In genomic region chr11:86961510-86962303, GRCm38 (mm10) we compare ENCODE assay signal across 8 mouse cellular contexts. TPM values are rescaled to one million over a fixed set of nuclear protein-coding genes. Genes with fewer than 3 reads are reported as not detected.
DNase-seq lines count a peak whose midpoint lies in the region; ATAC-seq lines count a peak whose summit lies in the region.

No protein-coding gene starts in this region.

- H3K9me3 ChIP-seq in heart, embryonic 11.5 days (replicated peaks; ENCODE audit: control insufficient read depth, low read length), result no peaks in the 10 kb centered on the region
- H3K9me3 ChIP-seq in midbrain, embryonic 11.5 days (ENCODE audit: control insufficient read depth, low read length), result no peaks in the 10 kb centered on the region

- peaks cover 86% of the 10 kb centered on the region for H3K4me1 ChIP-seq in heart, embryonic 11.5 days (ENCODE audit: control insufficient read depth, insufficient read depth, low read length)
- H3K4me1 ChIP-seq in midbrain, embryonic 11.5 days (ENCODE audit: control insufficient read depth, insufficient read depth, low read length), result no peaks in the 10 kb centered on the region; the same call in 1 of the 2 replicates

- peak; percentile 50 for DNase-seq in 416B (ENCODE audit: low read depth)
- peak; percentile 82 to 87 for DNase-seq in adrenal gland, postnatal 36 days
- peak; percentile 86 for DNase-seq in kidney, postnatal 14 days
- DNase-seq in layer of hippocampus, adult 11-12 months (ENCODE audit: low spot score), result no peak
- no peak for DNase-seq in layer of hippocampus, adult 9-10 months (ENCODE audit: low spot score)
- no peak for DNase-seq in midbrain, embryonic 11.5 days (ENCODE audit: low spot score, missing footprints)

- no peak for ATAC-seq in heart, embryonic 11.5 days (replicated peaks; ENCODE audit: insufficient number of reproducible peaks, low FRiP score, low TSS enrichment)
- ATAC-seq in megakaryocyte progenitor cell, adult 5-6 weeks (replicated peaks; ENCODE audit: poor library complexity), result peak; percentile 46; the same call in 1 of the 2 replicates
- ATAC-seq in midbrain, embryonic 11.5 days (ENCODE audit: low FRiP score), result no peak

- H3K36me3 ChIP-seq in heart, embryonic 11.5 days (ENCODE audit: control insufficient read depth, insufficient read depth, low read length), result no peaks in the 10 kb centered on the region
- H3K36me3 ChIP-seq in midbrain, embryonic 11.5 days (ENCODE audit: control insufficient read depth, insufficient read depth, low read length), result no peaks in the 10 kb centered on the region

- peak overlapping the region; percentile 44 for H3K4me2 ChIP-seq in heart, embryonic 11.5 days
- no peak overlapping the region for H3K4me2 ChIP-seq in midbrain, embryonic 11.5 days

- H3K4me3 ChIP-seq in heart, embryonic 11.5 days (ENCODE audit: low read depth, low read length), result no peak overlapping the region
- no peak overlapping the region for H3K4me3 ChIP-seq in midbrain, embryonic 11.5 days (ENCODE audit: low read depth, low read length)

- H3K27me3 ChIP-seq in heart, embryonic 11.5 days (ENCODE audit: control insufficient read depth, insufficient read depth, low read length), result no peaks in the 10 kb centered on the region
- no peaks in the 10 kb centered on the region for H3K27me3 ChIP-seq in midbrain, embryonic 11.5 days (ENCODE audit: control insufficient read depth, insufficient read depth, low read length)

- 50% methylated on average over 11 of the region's 11 CpGs for WGBS in heart, embryonic 11.5 days (ENCODE audit: insufficient replicate concordance)
- 76% methylated on average over 11 of the region's 11 CpGs for WGBS in midbrain, embryonic 11.5 days

- 0 out of 2 replicates have a peak overlapping the region, but pooled peaks have one; percentile 2 for H3K9ac ChIP-seq in heart, embryonic 11.5 days (ENCODE audit: low read depth, low read length)
- no peak overlapping the region for H3K9ac ChIP-seq in midbrain, embryonic 11.5 days (ENCODE audit: low read length)

- peak overlapping the region; percentile 89 for H3K27ac ChIP-seq in heart, embryonic 11.5 days (ENCODE audit: low read depth, low read length)
- H3K27ac ChIP-seq in midbrain, embryonic 11.5 days (ENCODE audit: low read depth, low read length), result no peak overlapping the region

RNA-seq across cellular contexts. Expression of gene Ypel2, which starts 31.8 kb away (rescaled TPM):
- 10 to 100 TPM; 12.2 to 39.6 TPM for total RNA-seq in adrenal gland, postnatal 36 days (2021)
- polyA plus RNA-seq in heart, embryonic 11.5 days (2014; fragmentation: Nextera tagmentation; extraction: Ambion mirVana), result 16.8 and 23.9 TPM in 2 replicates
- total RNA-seq in megakaryocyte progenitor cell, adult 5-6 weeks (2015), result 6.8 and 8.6 TPM in 2 replicates
- total RNA-seq in megakaryocyte progenitor cell, adult 5-6 weeks (2017), result 5.8 and 6.2 TPM in 2 replicates
- polyA plus RNA-seq in midbrain, embryonic 11.5 days (2014; fragmentation: Nextera tagmentation; extraction: Ambion mirVana), result 5.4 and 6.1 TPM in 2 replicates

Comparison
In these comparisons a context has a peak if more than half of its experiments do, and no peak if none do; other contexts are left out.
1. DNase-seq: peak in 416B (single experiment), adrenal gland, postnatal 36 days (2 of 2) and kidney, postnatal 14 days (single experiment); none in layer of hippocampus, adult 11-12 months (single experiment), layer of hippocampus, adult 9-10 months (single experiment) and midbrain, embryonic 11.5 days (single experiment).